Mouse (Mus musculus) spleen, adult 12 weeks (tissue): Measurements from ENCODE around the gene Cfap161.

Experiments
- DNase-seq: peaks from one replicate; pipeline ENCODE4 v3.0.0; 2022; ENCODE audit warnings: low spot score

Cfap161 gene

DNA sequence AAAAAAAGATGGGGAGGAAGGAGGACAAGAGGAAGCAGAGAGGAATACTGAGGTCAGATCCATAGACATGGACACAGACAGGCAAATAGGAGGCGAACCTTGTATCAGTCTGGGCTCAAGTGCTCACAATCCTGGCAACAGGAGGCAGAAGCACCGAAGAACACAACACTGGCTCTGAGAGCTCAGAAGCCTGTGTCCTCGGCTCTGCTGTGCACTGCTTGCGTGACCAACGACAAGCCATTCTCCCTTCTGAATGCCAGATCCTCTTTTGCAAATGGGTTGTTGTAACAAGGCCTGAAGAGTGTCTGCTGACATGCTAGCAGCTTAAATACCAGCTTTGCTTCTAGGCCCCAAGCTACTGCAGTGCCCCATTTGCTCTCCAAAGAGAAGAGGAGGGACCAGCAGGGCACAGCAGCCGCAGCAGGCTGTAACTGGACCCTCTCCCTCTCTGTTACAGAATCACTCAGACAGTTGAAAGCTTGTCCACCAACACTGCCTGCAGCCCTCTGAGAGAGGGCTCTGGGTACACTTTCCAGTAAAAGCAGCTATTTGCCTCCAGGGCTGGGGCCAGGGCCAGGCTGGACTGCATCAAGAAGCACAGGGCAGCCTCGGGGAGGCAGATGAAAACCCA lies 54.9 kb downstream of the Cfap161 start:
- DNase-seq: no peak

DNA sequence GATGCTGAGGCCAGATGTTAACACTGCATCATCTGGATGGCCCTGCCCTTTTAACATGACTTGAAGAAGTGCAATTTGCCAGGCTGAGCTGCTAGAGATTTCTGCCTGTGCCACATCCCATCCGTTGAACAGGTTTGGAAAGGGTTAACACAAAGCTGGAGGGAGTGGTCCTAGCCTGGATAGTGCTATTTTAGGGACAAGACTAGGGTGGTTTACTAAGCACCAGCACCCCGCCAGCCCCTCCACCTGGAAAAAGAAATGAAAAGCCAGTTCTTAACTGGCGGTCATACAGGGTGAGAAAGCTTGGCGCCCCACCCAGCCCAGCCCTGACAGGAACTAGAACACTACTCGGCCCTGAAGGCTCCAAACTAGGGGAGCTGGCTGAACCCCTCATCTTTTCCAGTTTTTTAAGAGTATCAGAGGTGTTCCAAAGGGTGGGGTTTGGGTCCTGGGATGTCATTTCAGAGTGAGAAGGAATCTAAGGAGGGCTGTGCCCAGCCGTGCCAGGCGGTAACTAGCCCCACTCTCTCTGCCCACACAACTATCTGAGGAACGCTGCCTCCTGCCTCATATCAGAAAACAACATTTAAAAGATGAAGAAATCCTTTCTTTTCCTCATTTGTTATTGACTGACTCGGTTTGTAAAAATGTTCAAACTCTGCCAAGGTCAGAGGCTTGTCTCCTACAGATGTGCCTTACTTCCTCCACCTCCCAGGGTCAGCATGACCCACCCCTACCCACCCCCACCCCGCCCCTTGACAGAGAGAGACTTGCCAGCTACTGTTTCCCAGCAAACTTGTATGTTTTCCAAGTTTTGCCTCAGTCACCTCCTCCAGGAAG lies 55.8 kb downstream of the Cfap161 start:
- DNase-seq: no peak

DNA sequence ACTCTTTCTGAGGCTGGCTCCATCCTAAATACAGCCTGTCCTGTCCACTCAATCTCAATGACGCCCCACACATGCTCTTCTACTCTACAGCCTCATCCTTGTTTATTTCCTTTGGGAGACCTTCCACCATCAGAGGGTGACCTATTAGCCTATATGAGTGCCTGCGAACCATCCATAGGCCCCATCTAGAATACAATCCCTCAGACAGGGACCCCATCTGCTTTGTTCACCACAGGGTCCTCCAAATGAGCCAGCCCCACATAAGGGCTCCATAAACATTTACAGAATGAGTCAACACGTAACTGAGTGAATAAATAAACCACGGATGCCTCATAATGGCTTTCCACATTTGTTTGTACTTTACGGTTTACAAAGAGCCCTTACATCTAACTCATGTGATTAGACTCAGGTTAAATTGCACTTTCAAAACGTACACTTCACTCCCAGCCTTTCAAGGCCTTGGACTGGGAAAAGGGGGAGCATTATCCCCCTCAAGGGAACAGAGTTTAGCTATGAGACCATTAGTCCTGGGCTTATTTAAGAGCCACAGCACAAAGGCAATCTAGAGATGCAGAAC lies 56.7 kb downstream of the Cfap161 start:
- DNase-seq: no peak

DNA sequence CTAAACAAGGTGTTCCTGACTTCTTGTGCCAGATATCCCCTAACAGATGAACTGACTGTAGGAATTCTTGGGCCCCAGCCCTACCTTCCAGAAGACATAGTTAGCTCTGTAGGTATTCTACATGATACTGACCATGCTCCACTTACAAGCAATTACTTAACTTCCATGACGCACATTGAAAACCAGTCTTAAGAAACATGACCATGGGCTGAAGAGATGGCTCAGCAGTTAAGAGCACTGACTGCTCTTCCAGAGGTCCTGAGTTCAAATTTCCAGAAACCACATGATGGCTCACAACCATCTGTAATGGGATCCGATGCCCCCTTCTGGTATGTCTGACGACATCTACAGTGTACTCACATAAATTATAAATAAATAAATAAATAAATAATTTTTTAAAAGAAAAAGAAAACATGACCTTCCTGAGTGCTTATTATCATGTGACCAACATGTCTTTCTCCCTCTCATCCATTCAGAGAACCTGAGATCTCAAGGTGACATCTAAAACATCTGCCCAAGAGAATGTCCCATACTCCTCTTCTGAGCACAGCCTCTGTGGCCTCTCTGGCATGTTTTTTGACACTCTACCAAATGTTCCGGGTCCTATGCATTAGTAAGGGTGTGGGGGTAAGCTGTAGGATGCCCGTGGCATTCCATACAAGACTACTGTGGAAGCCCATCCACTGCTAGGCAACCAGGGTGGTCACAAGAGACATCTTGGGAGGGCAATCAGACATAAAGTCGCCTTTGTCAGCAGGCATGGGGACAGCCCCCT lies 58.2 kb downstream of the Cfap161 start:
- DNase-seq: no peak

DNA sequence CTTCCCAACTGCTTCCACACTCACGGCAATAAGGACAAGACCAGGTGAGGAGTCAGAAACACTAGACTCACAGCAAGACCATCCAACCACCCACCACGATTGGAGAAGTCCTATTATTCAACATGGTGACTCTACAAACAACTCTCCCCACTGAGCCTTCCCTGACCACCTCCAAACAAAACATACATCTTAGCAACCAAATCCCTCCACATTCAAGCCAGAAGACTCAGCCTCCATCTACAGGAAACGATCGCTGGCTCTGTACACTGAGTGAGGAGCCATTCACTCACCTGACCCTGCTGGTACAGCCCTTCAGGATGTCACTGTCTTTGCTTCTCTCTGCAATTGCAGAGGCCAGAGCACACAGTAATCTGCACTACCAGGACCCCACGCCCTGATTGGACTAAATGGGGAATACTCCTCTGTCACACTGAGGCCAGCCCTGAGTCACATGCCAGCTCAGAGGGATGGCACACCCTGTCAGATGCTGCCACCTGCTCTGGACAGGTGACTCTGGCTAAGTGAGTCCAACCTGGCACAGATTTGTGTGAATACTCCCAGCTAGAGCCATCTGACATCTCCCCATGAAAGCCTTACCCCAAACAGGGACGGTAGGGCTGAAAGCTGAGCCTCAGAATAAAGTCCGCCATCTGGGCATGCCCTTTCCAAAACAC lies 59.4 kb downstream of the Cfap161 start:
- no peak for DNase-seq

DNA sequence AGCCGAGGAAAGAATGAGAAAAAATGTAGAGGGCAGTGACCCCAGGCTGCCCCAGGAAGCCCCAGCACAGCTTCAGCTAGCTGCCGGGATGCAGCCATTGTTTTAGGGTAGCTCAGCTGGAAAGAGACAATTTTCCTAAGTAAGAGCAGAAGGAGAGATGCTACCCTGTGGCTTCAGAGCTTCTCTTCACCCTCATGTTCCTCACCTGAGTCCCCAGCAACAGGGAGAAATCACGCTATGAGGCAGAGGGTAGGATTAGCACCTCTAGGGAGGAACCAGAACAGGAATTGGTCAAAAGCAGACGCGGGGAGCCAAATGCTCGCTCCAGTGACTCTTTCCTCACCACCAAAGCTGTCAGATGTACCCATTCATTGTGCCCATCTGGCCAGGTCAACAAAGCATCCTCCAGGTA lies 60.0 kb downstream of the Cfap161 start:
- DNase-seq: no peak

DNA sequence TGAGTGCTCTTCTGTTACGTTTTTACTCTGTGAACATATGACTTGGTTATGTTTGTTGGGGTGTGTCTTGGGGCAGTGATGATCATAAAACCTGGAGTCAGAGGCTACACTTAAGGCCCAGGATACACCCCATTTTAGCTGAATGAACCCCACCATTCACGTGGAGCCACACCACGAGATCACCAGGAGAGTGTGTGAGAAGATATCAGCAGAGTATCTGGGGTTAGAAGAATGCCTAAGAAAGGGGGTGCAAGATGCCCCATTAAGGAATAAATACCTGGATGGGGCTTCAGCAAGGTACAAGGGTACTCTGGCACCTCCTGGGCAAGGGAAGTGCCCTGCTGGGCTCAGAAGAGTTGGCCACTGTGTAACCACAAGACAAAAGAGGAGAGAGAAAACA lies 60.4 kb downstream of the Cfap161 start:
- DNase-seq: no peak

DNA sequence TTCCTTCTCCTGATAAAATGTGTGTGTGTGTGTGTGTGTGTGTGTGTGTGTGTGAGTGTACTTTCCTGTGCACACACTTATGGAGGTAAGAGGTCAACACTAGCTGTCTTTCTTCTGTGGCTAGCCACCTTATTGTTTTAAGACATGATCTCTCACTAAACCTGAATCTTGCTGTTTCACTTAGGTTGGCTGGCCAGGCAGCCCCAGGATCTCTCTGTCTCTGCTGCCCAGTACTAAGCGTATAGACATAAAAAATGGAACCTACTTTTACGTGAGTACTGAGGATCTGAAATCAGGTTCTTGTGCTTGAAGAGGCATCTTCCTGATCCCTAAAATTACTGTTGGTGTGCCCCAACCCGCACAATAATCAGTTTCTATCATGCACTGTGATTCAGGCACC lies 61.9 kb downstream of the Cfap161 start:
- DNase-seq: no peak

DNA sequence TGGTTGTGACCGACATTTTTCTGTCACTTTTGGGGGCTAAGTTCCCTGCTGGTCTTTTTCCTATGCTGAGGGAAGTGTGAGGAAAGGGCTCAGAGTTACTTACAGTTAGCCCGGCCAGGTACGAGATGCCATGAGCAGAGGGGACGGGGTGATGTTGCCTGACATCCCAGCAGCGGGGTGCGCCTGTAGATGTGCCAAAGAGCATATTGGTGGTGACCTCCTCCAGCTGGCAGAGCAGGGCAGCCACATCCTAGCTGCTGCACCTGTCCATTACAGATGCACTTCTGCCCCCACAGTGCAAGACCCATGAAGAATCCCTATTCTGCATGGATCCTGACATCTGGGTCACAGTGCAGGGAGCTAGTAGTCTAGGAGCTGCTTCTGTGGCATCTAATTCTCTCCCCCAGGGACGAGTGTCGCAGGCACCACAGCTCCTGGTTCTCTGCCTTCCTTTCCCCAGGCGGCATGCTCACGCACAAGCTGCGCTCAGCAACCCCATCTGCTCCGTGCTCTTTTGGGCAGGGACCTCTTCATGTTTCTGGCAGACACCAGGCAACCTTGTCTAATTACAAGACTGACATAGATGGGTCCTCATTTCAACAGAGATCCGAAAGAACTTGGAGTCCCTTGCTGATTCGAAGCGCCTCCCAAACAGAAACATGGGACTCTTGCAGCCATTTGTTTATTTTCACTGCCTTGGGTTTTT lies 62.6 kb downstream of the Cfap161 start:
- DNase-seq: no peak

DNA sequence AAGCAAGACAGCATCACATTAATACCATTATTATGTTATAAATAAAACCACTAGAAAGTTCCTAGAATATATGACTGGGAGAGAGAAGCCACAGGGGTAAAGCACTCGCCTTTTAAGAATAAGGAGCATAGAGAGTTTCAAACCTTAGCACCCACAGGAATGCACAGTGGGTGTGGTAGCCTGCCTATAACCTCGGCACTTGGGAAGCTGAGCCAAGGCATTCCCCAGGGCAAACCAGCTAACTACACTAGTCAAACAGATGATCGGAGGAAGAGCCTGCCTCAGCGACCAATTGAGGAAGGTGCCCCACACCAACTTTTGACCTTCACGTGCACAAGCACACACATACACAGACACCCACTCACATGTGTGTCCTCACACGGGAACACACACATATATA lies 63.4 kb downstream of the Cfap161 start:
- DNase-seq: no peak

DNA sequence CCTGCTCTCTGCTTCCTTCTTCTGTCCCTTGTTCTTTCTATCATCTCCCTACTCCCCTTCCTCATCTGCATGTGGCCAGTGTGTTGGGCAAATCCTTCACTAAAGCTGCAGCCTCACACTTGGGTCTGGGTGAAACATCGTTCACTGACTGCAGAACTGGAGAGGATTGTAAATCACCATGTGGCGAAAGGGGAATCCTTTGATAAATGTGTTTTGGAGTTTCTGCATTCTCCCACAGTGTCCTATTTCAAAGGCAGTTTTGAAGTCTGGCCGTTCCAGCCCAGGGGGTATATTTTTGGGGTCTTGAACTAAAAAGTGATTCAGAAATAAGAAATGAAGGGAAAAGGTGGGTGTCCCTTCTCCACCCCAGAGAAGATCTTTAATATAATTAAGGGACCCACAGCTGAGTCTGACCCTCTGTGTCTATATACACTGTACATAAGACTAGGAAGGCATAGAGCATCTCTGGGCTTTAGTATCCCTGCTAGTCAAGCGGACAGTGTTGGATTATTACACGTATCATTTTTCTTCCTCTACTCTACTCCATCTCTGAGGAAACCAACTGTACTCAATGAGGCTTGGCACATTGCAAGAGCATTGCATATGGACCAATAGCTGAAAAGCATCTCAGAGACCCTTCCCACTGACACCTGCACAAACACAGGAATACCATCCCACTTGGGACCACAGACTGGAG lies 67.6 kb downstream of the Cfap161 start:
- no peak for DNase-seq

DNA sequence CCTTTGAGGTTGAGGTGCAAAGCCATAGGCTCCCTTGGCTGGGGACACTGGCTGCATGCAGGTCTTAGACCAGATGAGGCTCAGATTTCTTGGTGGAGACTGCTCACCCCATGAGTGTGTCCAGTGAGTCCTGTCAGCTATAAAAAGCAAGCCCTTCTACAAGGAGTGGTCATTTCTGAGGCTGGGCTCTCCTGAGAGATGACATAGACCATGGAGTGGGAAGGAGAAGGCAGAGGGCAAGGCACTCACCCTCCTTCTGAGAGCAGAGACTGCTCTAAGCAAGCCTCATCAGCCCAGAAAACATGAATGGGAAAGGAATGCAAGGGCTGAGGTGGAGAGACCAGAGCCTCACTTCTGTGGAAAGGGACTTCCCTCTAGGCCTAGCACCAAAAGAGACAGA lies 68.9 kb downstream of the Cfap161 start:
- DNase-seq: no peak

DNA sequence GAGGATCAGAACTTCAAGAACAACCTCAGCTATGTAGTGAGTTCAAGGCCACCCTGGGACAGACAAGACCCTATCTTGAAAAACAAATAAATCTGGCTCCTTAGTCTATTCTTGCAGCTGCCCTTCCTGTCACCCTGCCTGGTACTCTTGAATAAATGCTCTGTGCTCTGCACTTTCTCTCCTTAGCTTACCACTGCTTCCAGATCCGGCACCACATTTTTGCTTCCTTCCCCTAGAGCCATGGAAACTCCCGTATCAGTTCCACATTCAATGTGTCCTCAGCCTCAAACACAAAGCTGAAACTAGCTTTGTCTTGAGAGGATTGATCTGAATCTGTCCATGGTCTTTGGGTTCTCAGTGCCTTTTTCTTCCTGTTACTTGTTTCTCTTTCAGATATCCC lies 70.1 kb downstream of the Cfap161 start:
- DNase-seq: no peak
